Mouse (Mus musculus) liver, adult 2 months (tissue): ENCODE data around the gene Sf3b6.

ENCODE experiments used
- CTCF ChIP-seq: fragments of 200-500 bp; IDR thresholded peaks from 2 replicates; pipeline ENCODE4 v1.5.1; 2011; ENCODE audit warnings: low read depth, low read length, control low read depth
- POLR2A ChIP-seq: fragments of 200-500 bp; IDR thresholded peaks from 2 replicates; pipeline ENCODE4 v1.6.1; 2011; ENCODE audit warnings: low read length, control low read depth; ENCODE audit not compliant: insufficient read depth; ENCODE audit errors: extremely low read depth

DNA sequence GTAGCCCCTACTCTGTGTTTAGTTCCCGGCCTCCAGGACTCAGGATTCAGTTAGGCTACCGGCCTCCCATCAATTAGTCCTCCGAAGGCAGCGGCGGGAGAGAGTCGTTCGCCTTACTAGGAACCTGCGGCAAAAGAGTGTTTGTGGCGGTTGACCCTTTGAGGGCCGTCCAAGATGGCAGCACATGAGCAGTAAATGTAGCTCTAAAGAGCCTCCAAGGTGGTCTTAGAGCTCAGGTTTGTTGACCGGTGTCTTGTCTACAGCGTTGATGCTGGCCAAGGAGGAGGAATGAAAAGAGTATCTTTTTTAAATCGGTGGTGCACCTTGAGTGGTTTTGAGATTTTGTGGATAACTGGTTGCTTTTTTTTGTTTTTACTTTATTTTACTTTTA, 48.0 kb upstream of the Sf3b6 start:
- TF ChIP-seq POLR2A, result no peak
- TF ChIP-seq CTCF, result no peak
